Mouse (Mus musculus): ENCODE results near the gene Macrod1. TPM values are rescaled to one million over a fixed set of nuclear protein-coding genes. Genes with fewer than 3 reads are reported as not detected.
A peak's percentile ranks its signal among the peaks of the same experiment; 100 is the strongest.

The Macrod1 gene
- polyA plus RNA-seq, 1 experiment from 2014 or later, result 8.3 TPM

DNA sequence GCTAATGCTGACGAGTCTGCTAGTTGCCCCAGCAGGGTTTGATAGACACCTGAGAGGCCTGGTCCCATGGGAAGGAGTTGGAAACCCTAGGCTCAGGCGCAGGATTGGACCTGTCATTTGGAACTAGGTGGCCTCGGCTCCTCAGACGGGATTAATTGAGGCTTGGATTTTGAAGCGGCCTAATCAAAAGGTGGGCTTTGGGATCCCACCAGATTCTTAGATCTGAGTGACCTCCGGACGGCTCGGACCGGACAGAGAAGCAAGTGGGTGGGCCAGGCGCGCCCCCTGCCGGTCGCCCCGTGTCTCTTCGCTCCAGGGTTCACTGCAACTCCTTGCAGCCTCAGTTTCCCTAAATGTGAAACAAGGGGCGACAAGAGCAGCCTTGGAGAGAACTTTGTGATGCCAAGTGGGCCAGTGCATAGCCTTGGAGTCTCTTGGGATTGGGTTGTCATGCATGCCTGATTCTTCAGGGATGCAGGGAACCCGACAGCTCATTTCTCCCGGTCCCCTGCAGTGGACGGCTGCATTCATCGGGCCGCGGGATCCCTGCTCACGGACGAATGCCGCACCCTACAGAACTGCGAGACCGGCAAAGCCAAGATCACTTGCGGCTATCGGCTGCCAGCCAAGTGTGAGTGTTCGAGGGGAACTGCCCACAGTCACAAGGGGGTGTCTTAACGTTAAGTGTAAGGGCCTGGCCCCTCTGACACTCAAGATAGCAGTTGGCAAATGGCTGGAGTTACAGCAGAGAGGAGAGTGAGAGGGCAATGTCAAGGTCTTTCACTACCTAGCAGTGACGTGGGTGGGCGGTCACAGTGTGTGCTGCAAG is 139.5 kb downstream of the Macrod1 start:
- ATAC-seq (ENCODE audit: insufficient number of reproducible peaks, insufficient read depth, low FRiP score, low read depth), result 0 out of 2 replicates have a peak, but pooled peaks have one; percentile 16
- peaks cover 37% of the 10 kb centered on the region for H3K36me3 ChIP-seq (ENCODE audit: control insufficient read depth, insufficient read depth, low read length)
- no peak overlapping the region for H3K27ac ChIP-seq (ENCODE audit: low read length)
- H3K9me3 ChIP-seq (ENCODE audit: control insufficient read depth, low read depth, low read length), result no peaks in the 10 kb centered on the region
- no peak overlapping the region for H3K4me2 ChIP-seq (replicated peaks; ENCODE audit: low read depth, low read length)
- WGBS, result 18% methylated on average over 33 of the region's 33 CpGs
- H3K9ac ChIP-seq (replicated peaks; ENCODE audit: low read depth, low read length), result no peak overlapping the region
- no peak overlapping the region for H3K4me3 ChIP-seq (ENCODE audit: low read depth, low read length)
- H3K4me1 ChIP-seq (ENCODE audit: control insufficient read depth, insufficient read depth, low read length), result peaks cover 13% of the 10 kb centered on the region; the same call in 1 of the 2 replicates
- H3K27me3 ChIP-seq (ENCODE audit: control insufficient read depth, insufficient read depth, low read length), result no peaks in the 10 kb centered on the region

DNA sequence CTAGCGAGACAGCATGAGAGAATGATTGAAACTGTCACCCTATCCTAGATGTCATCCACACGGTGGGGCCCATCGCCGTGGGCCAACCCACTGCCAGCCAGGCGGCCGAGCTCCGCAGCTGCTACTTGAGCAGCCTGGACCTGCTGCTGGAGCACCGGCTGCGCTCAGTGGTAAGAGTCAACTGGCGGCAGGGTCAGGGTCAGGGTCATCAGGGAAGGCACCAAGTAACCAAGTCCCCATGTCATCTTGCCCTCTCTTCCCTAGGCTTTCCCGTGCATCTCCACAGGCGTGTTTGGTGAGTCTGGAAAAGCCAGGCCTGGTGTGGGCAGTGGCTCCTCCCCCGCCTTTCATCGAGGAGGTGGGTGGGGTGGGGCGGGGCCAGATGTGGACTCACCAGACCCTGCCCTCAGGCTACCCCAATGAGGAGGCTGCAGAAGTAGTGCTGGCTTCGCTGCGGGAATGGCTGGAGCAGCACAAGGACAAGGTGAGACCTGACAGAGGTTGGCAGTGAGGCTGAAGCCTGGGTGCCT is 140.2 kb downstream of the Macrod1 start:
- H3K4me1 ChIP-seq (ENCODE audit: control insufficient read depth, insufficient read depth, low read length), result peaks cover 9% of the 10 kb centered on the region; the same call in 1 of the 2 replicates
- peaks cover 43% of the 10 kb centered on the region for H3K36me3 ChIP-seq (ENCODE audit: control insufficient read depth, insufficient read depth, low read length)
- H3K9me3 ChIP-seq (ENCODE audit: control insufficient read depth, low read depth, low read length), result no peaks in the 10 kb centered on the region
- H3K27me3 ChIP-seq (ENCODE audit: control insufficient read depth, insufficient read depth, low read length), result no peaks in the 10 kb centered on the region
- H3K9ac ChIP-seq (replicated peaks; ENCODE audit: low read depth, low read length), result no peak overlapping the region
- 17% methylated on average over 17 of the region's 17 CpGs for WGBS
- no peak overlapping the region for H3K27ac ChIP-seq (ENCODE audit: low read length)
- ATAC-seq (ENCODE audit: insufficient number of reproducible peaks, insufficient read depth, low FRiP score, low read depth), result peak; percentile 73
- no peak overlapping the region for H3K4me2 ChIP-seq (replicated peaks; ENCODE audit: low read depth, low read length)
- H3K4me3 ChIP-seq (ENCODE audit: low read depth, low read length), result no peak overlapping the region

DNA sequence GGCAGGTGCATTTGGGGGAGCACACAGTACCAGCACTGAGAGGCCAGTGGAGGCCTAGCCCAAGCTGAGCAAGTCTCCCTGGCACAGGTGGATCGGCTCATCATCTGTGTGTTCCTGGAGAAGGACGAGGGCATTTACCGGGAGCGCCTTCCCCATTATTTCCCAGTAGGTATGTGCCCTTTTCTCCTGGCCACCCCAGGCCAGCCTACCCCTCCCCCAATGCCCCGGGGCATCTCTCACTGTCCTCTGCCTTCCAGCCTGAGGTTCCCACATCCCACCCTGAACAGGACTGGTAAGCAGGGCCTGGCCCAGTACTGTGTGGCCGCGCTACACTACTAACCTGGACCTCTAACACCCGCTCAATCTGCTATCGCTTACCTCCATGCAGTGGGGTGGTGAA is 140.8 kb downstream of the Macrod1 start:
- no peaks in the 10 kb centered on the region for H3K9me3 ChIP-seq (ENCODE audit: control insufficient read depth, low read depth, low read length)
- peaks cover 46% of the 10 kb centered on the region for H3K36me3 ChIP-seq (ENCODE audit: control insufficient read depth, insufficient read depth, low read length)
- H3K4me2 ChIP-seq (replicated peaks; ENCODE audit: low read depth, low read length), result no peak overlapping the region
- H3K27me3 ChIP-seq (ENCODE audit: control insufficient read depth, insufficient read depth, low read length), result no peaks in the 10 kb centered on the region
- WGBS, result 76% methylated on average over 9 of the region's 9 CpGs
- no peak overlapping the region for H3K4me3 ChIP-seq (ENCODE audit: low read depth, low read length)
- peaks cover 9% of the 10 kb centered on the region; the same call in 1 of the 2 replicates for H3K4me1 ChIP-seq (ENCODE audit: control insufficient read depth, insufficient read depth, low read length)
- H3K27ac ChIP-seq (ENCODE audit: low read length), result no peak overlapping the region
- 0 out of 2 replicates have a peak, but pooled peaks have one; percentile 5 for ATAC-seq (ENCODE audit: insufficient number of reproducible peaks, insufficient read depth, low FRiP score, low read depth)
- H3K9ac ChIP-seq (replicated peaks; ENCODE audit: low read depth, low read length), result no peak overlapping the region

DNA sequence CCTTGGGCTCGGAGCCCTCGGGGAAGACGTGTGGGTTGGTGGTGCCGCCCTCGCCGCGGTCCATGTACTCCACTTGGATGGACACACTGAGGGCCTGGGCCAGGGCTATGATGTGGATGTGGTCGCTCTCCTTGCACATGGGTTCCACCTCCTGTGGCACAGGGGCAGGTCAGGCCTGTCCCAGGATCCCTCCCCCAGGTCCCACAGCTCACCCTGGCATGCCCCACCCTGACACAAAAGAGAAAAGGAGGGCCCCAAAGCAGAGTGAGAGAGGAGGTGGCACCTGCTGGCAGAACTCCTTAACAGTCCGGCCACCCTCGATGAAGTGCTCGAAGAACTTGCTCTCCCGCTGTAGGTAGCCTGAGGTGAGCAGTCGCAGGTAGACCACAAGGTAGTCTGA is 142.5 kb downstream of the Macrod1 start:
- Histone ChIP-seq H3K27ac (ENCODE audit: low read length) (no peak overlapping the region), H3K4me3 (ENCODE audit: low read depth, low read length) (no peak overlapping the region), H3K27me3 (ENCODE audit: control insufficient read depth, insufficient read depth, low read length) (no peaks in the 10 kb centered on the region), H3K36me3 (ENCODE audit: control insufficient read depth, insufficient read depth, low read length) (peaks cover 63% of the 10 kb centered on the region), H3K4me1 (ENCODE audit: control insufficient read depth, insufficient read depth, low read length) (peaks cover 9% of the 10 kb centered on the region; the same call in 1 of the 2 replicates), H3K4me2 (replicated peaks; ENCODE audit: low read depth, low read length) (no peak overlapping the region), H3K9me3 (ENCODE audit: control insufficient read depth, low read depth, low read length) (no peaks in the 10 kb centered on the region), H3K9ac (replicated peaks; ENCODE audit: low read depth, low read length) (no peak overlapping the region)
- no peak for ATAC-seq (ENCODE audit: insufficient number of reproducible peaks, insufficient read depth, low FRiP score, low read depth)
- 91% methylated on average over 13 of the region's 13 CpGs for WGBS

DNA sequence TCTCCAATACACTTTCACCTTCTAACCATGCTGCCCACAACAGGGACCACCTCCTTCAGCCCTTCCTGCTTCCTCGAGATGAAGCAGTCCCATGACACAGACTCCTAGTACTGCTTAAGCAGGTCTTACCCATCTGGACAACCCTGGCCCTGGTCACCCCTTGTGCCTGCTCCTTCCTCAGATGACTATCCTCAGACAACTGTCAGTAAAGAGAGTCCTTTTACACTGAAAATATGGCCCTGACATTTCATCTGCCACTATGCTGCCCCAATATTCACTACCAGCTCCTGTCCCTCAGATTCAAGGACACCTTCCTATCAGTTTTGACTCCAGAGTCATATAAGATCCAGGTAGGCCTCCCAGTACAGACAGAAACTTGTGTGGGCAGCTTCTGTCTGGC is 143.8 kb downstream of the Macrod1 start:
- Histone ChIP-seq H3K27ac (ENCODE audit: low read length) (no peak overlapping the region), H3K9ac (replicated peaks; ENCODE audit: low read depth, low read length) (no peak overlapping the region), H3K4me2 (replicated peaks; ENCODE audit: low read depth, low read length) (no peak overlapping the region), H3K4me1 (ENCODE audit: control insufficient read depth, insufficient read depth, low read length) (peaks cover 21% of the 10 kb centered on the region), H3K36me3 (ENCODE audit: control insufficient read depth, insufficient read depth, low read length) (peaks cover 68% of the 10 kb centered on the region), H3K4me3 (ENCODE audit: low read depth, low read length) (no peak overlapping the region), H3K27me3 (ENCODE audit: control insufficient read depth, insufficient read depth, low read length) (no peaks in the 10 kb centered on the region), H3K9me3 (ENCODE audit: control insufficient read depth, low read depth, low read length) (no peaks in the 10 kb centered on the region)
- WGBS, result 61% methylated on average over 1 of the region's 1 CpGs
- ATAC-seq (ENCODE audit: insufficient number of reproducible peaks, insufficient read depth, low FRiP score, low read depth), result no peak

DNA sequence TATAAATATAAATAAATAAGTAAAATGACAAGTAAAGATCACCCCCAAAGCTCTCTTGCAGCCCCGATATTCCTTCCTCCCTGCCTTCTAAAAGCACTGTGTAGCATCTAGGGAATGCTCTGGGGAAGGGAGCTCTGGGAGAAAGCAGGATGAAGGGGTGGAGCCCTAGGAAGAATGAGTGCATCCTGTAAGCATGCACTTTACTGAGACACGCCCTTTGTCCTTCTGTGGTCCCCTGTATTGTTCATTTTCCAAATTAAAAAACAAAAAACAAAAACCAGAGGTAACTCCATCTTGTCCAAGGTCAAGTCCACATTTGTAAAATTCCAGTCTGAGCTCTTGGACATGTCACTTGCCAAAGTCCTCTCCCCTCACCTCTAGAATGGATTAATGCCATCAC is 148.3 kb downstream of the Macrod1 start:
- Histone ChIP-seq H3K4me3 (ENCODE audit: low read depth, low read length) (peak overlapping the region; percentile 80), H3K27me3 (ENCODE audit: control insufficient read depth, insufficient read depth, low read length) (no peaks in the 10 kb centered on the region), H3K9me3 (ENCODE audit: control insufficient read depth, low read depth, low read length) (no peaks in the 10 kb centered on the region), H3K4me2 (replicated peaks; ENCODE audit: low read depth, low read length) (peak overlapping the region; percentile 88), H3K36me3 (ENCODE audit: control insufficient read depth, insufficient read depth, low read length) (peaks cover 42% of the 10 kb centered on the region), H3K9ac (replicated peaks; ENCODE audit: low read depth, low read length) (peak overlapping the region; percentile 56), H3K27ac (ENCODE audit: low read length) (no peak overlapping the region), H3K4me1 (ENCODE audit: control insufficient read depth, insufficient read depth, low read length) (peaks cover 16% of the 10 kb centered on the region)
- no peak for ATAC-seq (ENCODE audit: insufficient number of reproducible peaks, insufficient read depth, low FRiP score, low read depth)
- WGBS, result 67% methylated on average over 2 of the region's 2 CpGs

DNA sequence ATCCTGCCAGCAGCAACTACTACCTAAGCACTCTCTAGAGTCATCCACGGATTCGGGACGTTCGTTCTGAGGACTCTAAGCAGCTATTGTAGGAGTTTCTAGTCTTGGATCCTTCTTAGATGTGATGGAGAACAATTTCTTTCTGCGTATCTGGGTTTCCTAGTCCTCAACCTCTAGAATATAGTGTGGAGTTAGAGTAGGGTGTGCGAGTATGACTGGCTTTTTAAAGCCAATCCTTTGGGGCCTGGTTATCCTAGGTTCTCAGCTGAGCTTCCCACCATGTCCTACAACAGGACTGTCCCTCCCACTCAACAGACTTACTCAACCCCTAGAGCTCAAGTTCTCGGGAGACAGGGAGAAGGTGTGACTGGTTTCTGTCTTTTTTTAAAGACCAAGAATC is 148.7 kb downstream of the Macrod1 start:
- 24% methylated on average over 7 of the region's 7 CpGs for WGBS
- Histone ChIP-seq H3K9ac (replicated peaks; ENCODE audit: low read depth, low read length) (peak overlapping the region; percentile 56), H3K9me3 (ENCODE audit: control insufficient read depth, low read depth, low read length) (no peaks in the 10 kb centered on the region), H3K4me2 (replicated peaks; ENCODE audit: low read depth, low read length) (peak overlapping the region; percentile 88), H3K27ac (ENCODE audit: low read length) (peak overlapping the region; percentile 95), H3K27me3 (ENCODE audit: control insufficient read depth, insufficient read depth, low read length) (no peaks in the 10 kb centered on the region), H3K4me1 (ENCODE audit: control insufficient read depth, insufficient read depth, low read length) (peaks cover 16% of the 10 kb centered on the region), H3K36me3 (ENCODE audit: control insufficient read depth, insufficient read depth, low read length) (peaks cover 38% of the 10 kb centered on the region), H3K4me3 (ENCODE audit: low read depth, low read length) (peak overlapping the region; percentile 80)
- ATAC-seq (ENCODE audit: insufficient number of reproducible peaks, insufficient read depth, low FRiP score, low read depth), result no peak

DNA sequence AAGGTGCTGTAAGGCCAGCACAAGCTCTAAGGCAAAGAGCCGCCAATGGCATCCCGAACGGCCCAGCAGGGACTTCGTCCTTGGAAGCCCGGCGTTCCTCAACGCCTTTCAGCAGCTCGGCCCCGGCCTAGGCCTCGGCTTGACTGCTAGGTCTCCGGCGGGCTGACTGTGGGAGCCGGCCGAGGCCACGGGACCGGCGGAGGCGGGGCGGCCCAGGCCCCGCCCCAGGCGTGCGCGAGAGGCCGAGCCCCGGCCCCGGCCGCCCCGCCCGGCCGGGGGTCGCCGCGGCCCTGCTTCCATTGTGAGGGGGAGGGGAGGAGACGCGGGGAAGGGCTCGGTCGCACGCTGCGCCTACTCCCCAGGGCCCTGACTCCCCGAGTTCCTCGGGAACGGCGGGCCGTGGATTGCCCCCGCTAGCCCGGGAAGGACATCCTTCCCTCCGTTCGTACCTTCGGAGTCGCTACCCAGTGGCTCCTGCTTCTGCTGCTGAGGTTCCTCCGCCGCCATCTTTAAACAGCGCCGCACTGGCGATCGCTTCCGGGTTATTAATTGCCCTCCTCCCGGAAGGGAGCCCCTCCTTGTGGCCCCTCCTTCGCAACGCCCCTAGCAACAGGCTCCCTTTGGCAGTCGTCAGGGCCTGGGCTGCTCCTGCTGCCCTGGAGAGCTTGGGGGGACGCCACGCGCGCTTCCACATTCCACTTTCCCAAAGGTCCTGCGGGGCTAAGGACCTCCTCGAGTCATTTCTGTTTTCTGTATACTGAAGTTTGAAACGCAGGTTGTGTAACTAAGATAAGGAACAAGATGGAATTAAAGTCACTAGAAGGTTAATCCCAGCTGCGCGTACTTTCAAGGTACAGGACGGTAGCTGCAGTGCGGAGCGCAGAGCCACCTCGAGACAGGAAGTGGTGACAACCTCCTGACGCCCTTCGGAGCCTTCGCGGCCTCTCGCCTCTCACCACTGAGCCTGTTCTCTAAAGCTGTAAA is 149.4 kb downstream of the Macrod1 start, which contains the start of gene Otub1:
Gene Otub1, minus strand, starts transcription at position 564 of the 984 bp plus-strand sequence.
- under 1% methylated on average over 76 of the region's 79 CpGs for WGBS
- peak within 1 kb of the TSS; percentile 80 for H3K4me3 ChIP-seq (ENCODE audit: low read depth, low read length)

More for the DNA sequence above, 149.4 kb downstream of the Macrod1 start, which contains the start of gene Otub1:
- Histone ChIP-seq H3K27ac (ENCODE audit: low read length) (peak within 1 kb of the TSS; percentile 95), H3K4me2 (replicated peaks; ENCODE audit: low read depth, low read length) (peak within 1 kb of the TSS; percentile 88), H3K9ac (replicated peaks; ENCODE audit: low read depth, low read length) (peak within 1 kb of the TSS; percentile 56), H3K36me3 (ENCODE audit: control insufficient read depth, insufficient read depth, low read length) (peaks cover 31% of the 10 kb centered on the region), H3K27me3 (ENCODE audit: control insufficient read depth, insufficient read depth, low read length) (no peaks in the 10 kb centered on the region), H3K4me1 (ENCODE audit: control insufficient read depth, insufficient read depth, low read length) (peaks cover 16% of the 10 kb centered on the region), H3K9me3 (ENCODE audit: control insufficient read depth, low read depth, low read length) (no peaks in the 10 kb centered on the region)
- peak; percentile 97 for ATAC-seq (ENCODE audit: insufficient number of reproducible peaks, insufficient read depth, low FRiP score, low read depth)
